Mouse (Mus musculus) cortical plate, adult 2 months (tissue): Measurements from ENCODE around the gene Defb13.

ENCODE experiments used
- CTCF ChIP-seq: fragments of 200-500 bp; IDR thresholded peaks from 2 replicates; pipeline ENCODE4 v1.5.1; 2011; ENCODE audit warnings: mild to moderate bottlenecking, control low read depth, low read length; ENCODE audit not compliant: insufficient read depth; ENCODE audit errors: extremely low read depth
- POLR2A ChIP-seq: fragments of 200-500 bp; IDR thresholded peaks from 2 replicates; pipeline ENCODE4 v1.6.1; 2011; ENCODE audit warnings: mild to moderate bottlenecking, low read length, control low read depth; ENCODE audit not compliant: insufficient read depth; ENCODE audit errors: extremely low read depth

DNA sequence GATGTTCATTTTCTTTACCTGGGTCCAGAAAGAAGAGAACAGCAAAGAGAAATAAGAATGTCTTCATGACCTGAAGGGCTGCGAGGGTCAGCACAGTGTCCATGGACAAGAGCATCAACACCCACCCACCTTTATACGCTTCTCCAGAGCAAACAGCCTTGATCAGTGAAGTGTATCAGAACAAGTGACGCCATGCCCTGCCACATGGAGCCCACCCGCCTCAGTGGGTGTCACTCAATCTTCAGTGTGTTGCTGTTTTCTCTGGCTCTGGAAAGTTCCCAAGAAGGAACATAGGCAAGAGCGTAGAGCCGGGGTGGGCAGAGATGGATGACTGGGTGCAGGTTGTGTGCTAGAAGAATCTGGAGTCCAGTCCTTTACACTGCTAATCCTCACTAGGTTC lies 14.0 kb upstream of the Defb13 start, which contains the start of gene Defb15:
- no peak for TF ChIP-seq CTCF
- no peak for TF ChIP-seq POLR2A
